ENCODE assay signal across 8 mouse cellular contexts in the genomic region with DNA sequence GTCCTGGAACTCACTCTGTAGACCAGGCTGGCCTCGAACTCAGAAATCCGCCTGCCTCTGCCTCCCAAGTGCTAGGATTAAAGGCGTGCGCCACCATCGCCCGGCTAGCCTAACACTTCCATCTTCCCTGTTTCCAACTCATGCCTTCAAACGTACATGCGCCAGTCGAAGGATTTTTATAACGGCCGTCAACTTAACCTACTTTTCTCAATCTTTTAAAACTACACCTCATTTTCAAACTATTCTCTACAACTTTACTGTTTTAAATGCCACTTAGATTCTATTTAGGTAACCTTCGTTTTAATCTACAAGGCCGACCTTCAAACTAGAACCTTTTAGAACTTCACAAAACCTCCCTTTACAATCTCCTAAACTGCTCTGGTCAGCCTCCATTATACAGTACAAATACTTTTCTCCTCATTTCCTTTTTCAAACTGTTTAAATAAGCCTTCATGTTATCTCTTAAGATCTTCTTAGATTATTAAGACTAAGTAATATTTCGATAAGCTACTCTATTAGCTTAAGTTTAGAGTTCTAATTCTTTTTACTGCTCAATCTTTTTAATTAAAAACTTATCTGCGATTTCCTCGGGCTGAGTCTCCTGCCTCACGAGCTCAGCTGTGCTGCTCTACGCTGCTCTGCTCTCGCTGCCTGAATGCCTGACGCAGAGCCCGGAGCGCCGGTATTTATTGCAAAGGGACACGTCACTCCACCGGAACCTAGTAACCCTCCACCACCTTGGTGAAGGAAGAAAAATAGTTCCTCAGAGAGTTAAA. TPM values are rescaled to one million over a fixed set of nuclear protein-coding genes. Genes with fewer than 3 reads are reported as not detected.
A peak's percentile ranks its signal among the peaks of the same experiment; 100 is the strongest.
DNase-seq lines count a peak whose midpoint lies in the region; ATAC-seq and TF ChIP-seq lines count a peak whose summit lies in the region.

No protein-coding gene starts in this region.

- H3K4me3 ChIP-seq in hindbrain, embryonic 11.5 days (ENCODE audit: low read depth, low read length), result peak overlapping the region; percentile 93
- H3K4me3 ChIP-seq in lung, postnatal 0 days (ENCODE audit: low read depth, low read length), result peak overlapping the region; percentile 71

- H3K4me2 ChIP-seq in hindbrain, embryonic 11.5 days (replicated peaks; ENCODE audit: low read depth, low read length), result peak overlapping the region; percentile 82
- peak overlapping the region; percentile 85 for H3K4me2 ChIP-seq in lung, postnatal 0 days (replicated peaks; ENCODE audit: low read depth, low read length)

- TF ChIP-seq EP300 in lung, postnatal 0 days (IDR thresholded peaks at IDR 0.05), result peak; percentile 92; the same call in 1 of the 2 replicates

- peak overlapping the region; percentile 95 for H3K9ac ChIP-seq in hindbrain, embryonic 11.5 days (ENCODE audit: low read depth, low read length)
- H3K9ac ChIP-seq in lung, postnatal 0 days (replicated peaks; ENCODE audit: low read depth), result peak overlapping the region; percentile 98

- no peak for ATAC-seq in hindbrain, embryonic 11.5 days (ENCODE audit: low FRiP score)
- peak; percentile 39 for ATAC-seq in lung, postnatal 0 days

- H3K4me1 ChIP-seq in hindbrain, embryonic 11.5 days (replicated peaks; ENCODE audit: control insufficient read depth, insufficient read depth, low read length), result peaks cover 16% of the 10 kb centered on the region
- H3K4me1 ChIP-seq in lung, postnatal 0 days (ENCODE audit: insufficient read depth, low read depth, low read length), result peaks cover 25% of the 10 kb centered on the region

- TF ChIP-seq CTCF in lung, postnatal 0 days (IDR thresholded peaks at IDR 0.05), result no peak

- H3K27me3 ChIP-seq in hindbrain, embryonic 11.5 days (ENCODE audit: control insufficient read depth, insufficient read depth, low read length), result no peaks in the 10 kb centered on the region
- H3K27me3 ChIP-seq in lung, postnatal 0 days (replicated peaks; ENCODE audit: insufficient read depth, low read length), result no peaks in the 10 kb centered on the region

- H3K27ac ChIP-seq in hindbrain, embryonic 11.5 days (ENCODE audit: low read depth, low read length), result peak overlapping the region; percentile 99
- H3K27ac ChIP-seq in lung, postnatal 0 days (ENCODE audit: low read length), result peak overlapping the region; percentile 99

- no peaks in the 10 kb centered on the region for H3K9me3 ChIP-seq in hindbrain, embryonic 11.5 days (ENCODE audit: control insufficient read depth, low read length)
- no peaks in the 10 kb centered on the region for H3K9me3 ChIP-seq in lung, postnatal 0 days (ENCODE audit: low read length)

- DNase-seq in Muller cell, postnatal 12 days (ENCODE audit: inconsistent ontology term), result peak; percentile 86
- DNase-seq in cerebellum, adult 9-11 months, result peak; percentile 94
- DNase-seq in frontal cortex, adult 2 months (ENCODE audit: extremely low spot score in 1 of 2, low spot score in 1 of 2), result peak; percentile 92 to 98
- DNase-seq in hindbrain, embryonic 11.5 days (ENCODE audit: low spot score), result peak; percentile 98
- peak; percentile 99 for DNase-seq in layer of hippocampus, postnatal 10 days (ENCODE audit: low spot score in 2 of 2)
- DNase-seq in lung, postnatal 0 days (ENCODE audit: low spot score), result peak; percentile 98
- peak; percentile 100 for DNase-seq in ovary, postnatal 10 days (ENCODE audit: low spot score)
- DNase-seq in thymus, postnatal 0 days (ENCODE audit: low spot score), result peak; percentile 97

- WGBS in hindbrain, embryonic 11.5 days, result under 1% methylated on average over 25 of the region's 25 CpGs
- under 1% methylated on average over 25 of the region's 25 CpGs for WGBS in lung, postnatal 0 days

- H3K36me3 ChIP-seq in hindbrain, embryonic 11.5 days (ENCODE audit: control insufficient read depth, insufficient read depth, low read length), result 0 out of 2 replicates have a peak, but pooled peaks cover 2% of the 10 kb centered on the region
- peaks cover 7% of the 10 kb centered on the region; the same call in 1 of the 2 replicates for H3K36me3 ChIP-seq in lung, postnatal 0 days (ENCODE audit: insufficient read depth, low read length)

RNA-seq across cellular contexts. Expression of a gene that starts 31.0 kb away (rescaled TPM):
- 111 and 120 TPM in 2 replicates for polyA plus RNA-seq in frontal cortex, adult 2 months (2012; rRNA removed)
- 47.2 and 55.7 TPM in 2 replicates for polyA plus RNA-seq in hindbrain, embryonic 11.5 days (2014; fragmentation: Nextera tagmentation; extraction: Ambion mirVana)
- total RNA-seq in layer of hippocampus, postnatal 10 days (2021), result 10 to 100 TPM; 67.3 to 72.8 TPM
- 64.6 TPM in 2 replicates for polyA plus RNA-seq in lung, postnatal 0 days (2015; fragmentation: Nextera tagmentation; extraction: Ambion mirVana)
- 38.0 and 40.9 TPM in 2 replicates for polyA plus RNA-seq in thymus, postnatal 0 days (2015; fragmentation: Nextera tagmentation; extraction: Ambion mirVana)
